Mouse (Mus musculus): Measurements from ENCODE around the gene Ripply1.

- TF ChIP-seq GATA1 (IDR thresholded peaks at IDR 0.05; ENCODE audit: borderline replicate concordance, low read length), result no peak
- TF ChIP-seq FLI1 (IDR thresholded peaks at IDR 0.05; ENCODE audit: low read length), result no peak
These were observed 15.7 kb upstream of the Ripply1 start for GRCm38 (mm10) chrX:139797875-139798274.
